Mouse (Mus musculus) intestine, embryonic 14.5 days (tissue): ENCODE measurements around the gene Hs6st3. TPM values are rescaled to one million over a fixed set of nuclear protein-coding genes. Genes with fewer than 3 reads are reported as not detected.

Experiments used
- ATAC-seq: fragments of 200-750 bp; cut with Nextera tagmentation; replicated peaks from 2 replicates; pipeline ENCODE4 v1.8.0; 2017; ENCODE audit warnings: low read depth, moderate number of reproducible peaks, moderate TSS enrichment, moderate library complexity; ENCODE audit not compliant: low FRiP score, low TSS enrichment
- DNase-seq: peaks from one replicate; pipeline ENCODE4 v3.0.0-alpha.2; 2018; ENCODE audit warnings: low spot score
- H3K27ac ChIP-seq: fragments of 300-500 bp; sonication (generic); 2 replicates; pipeline ENCODE4 v1.5.1; 2014; ENCODE audit warnings: low read depth, mild to moderate bottlenecking, control low read depth
- H3K27me3 ChIP-seq: fragments of 300-500 bp; sonication (generic); replicated peaks from 2 replicates; pipeline ENCODE4 v1.6.1; 2014; ENCODE audit warnings: low read length, control low read depth; ENCODE audit not compliant: control insufficient read depth, insufficient read depth
- H3K36me3 ChIP-seq: fragments of 300-500 bp; sonication (generic); 2 replicates; pipeline ENCODE4 v1.6.1; 2014; ENCODE audit warnings: low read length, control low read depth; ENCODE audit not compliant: control insufficient read depth, insufficient read depth
- H3K4me1 ChIP-seq: fragments of 300-500 bp; sonication (generic); replicated peaks from 2 replicates; pipeline ENCODE4 v1.6.1; 2014; ENCODE audit warnings: low read length, control low read depth, mixed read lengths; ENCODE audit not compliant: control insufficient read depth, insufficient read depth
- H3K4me2 ChIP-seq: fragments of 300-500 bp; sonication (generic); 2 replicates; pipeline ENCODE4 v1.6.1; 2014; ENCODE audit warnings: low read length
- H3K4me3 ChIP-seq: fragments of 300-500 bp; sonication (generic); 2 replicates; pipeline ENCODE4 v1.5.1; 2014; ENCODE audit warnings: low read depth, low read length, control low read depth, mixed read lengths
- H3K9ac ChIP-seq: fragments of 300-500 bp; sonication (generic); 2 replicates; pipeline ENCODE4 v1.6.1; 2014; ENCODE audit warnings: mild to moderate bottlenecking, low read length
- H3K9me3 ChIP-seq: fragments of 300-500 bp; sonication (generic); 2 replicates; pipeline ENCODE4 v1.6.1; 2016; ENCODE audit warnings: low read length, control low read depth; ENCODE audit not compliant: control insufficient read depth
- WGBS: fragments of 180-500 bp; shearing (Covaris S2); extraction: QIAGEN DNeasy Blood & Tissue Kit; methylation state at CpG from one replicate; pipeline ENCODE4 v1.1.7; 2014; 5-methylcytosine and 5-hydroxymethylcytosine counted together
- polyA plus RNA-seq: library from polyadenylated mRNA; unstranded; fragments of >200 nt; fragmentation: Nextera tagmentation; extraction: Ambion mirVana; gene quantifications from 2 replicates; pipeline ENCODE4 v1.2.1, GENCODE M21; 2014

Hs6st3 gene
- polyA plus RNA-seq, 1 experiment from 2014 or later: 0.37 TPM

DNA sequence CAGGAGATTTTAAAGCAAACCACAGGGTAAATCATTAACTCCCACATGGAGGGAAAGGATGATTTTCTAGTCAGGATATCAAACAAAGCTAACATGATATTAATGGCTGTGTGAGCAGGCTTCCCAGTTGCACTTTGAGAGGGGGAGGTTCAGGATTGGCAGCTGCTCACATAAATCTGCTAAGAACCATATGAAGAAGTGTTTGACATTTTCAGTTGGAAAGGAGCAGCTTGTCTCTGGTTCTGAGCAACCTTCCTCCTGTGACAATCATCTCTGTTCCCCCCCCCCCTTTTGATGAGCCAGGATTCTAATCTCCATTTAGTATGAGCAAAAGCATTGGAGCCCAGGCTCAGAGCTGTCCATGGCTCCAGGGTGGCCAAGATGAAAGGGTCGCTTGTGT, 643.0 kb downstream of the Hs6st3 start:
- no peak overlapping the region for H3K27ac ChIP-seq
- H3K36me3 ChIP-seq: no peaks in the 10 kb centered on the region
- H3K4me3 ChIP-seq: no peak overlapping the region
- 85% methylated on average over 1 of the region's 1 CpGs for WGBS
- H3K9ac ChIP-seq: no peak overlapping the region
- H3K9me3 ChIP-seq: no peaks in the 10 kb centered on the region
- H3K4me1 ChIP-seq: no peaks in the 10 kb centered on the region
- H3K4me2 ChIP-seq: no peak overlapping the region
- DNase-seq (no peak), ATAC-seq (no peak)
- H3K27me3 ChIP-seq: no peaks in the 10 kb centered on the region

DNA sequence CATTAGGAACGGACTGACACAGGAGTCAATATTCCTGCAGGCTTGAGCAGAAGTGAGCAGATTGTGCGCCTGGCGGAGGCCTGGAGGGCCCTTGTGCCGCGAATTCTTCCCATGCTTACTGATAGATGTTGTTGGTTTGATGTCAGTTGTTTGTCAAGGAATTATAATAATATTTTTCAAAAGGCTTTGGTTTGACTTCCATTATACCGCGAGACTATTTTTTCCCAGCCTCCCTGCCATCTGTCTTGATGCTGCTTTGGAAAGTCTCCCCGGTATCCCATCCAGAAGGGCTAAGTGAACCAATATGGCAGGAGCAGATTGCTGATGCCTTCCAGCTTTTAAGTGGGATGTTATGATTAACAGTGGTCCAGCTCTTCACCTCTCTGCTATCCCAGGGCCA, 651.3 kb downstream of the Hs6st3 start:
- Histone ChIP-seq H3K4me2 (no peak overlapping the region), H3K36me3 (no peaks in the 10 kb centered on the region), H3K9me3 (no peaks in the 10 kb centered on the region), H3K9ac (no peak overlapping the region), H3K27me3 (no peaks in the 10 kb centered on the region), H3K4me1 (no peaks in the 10 kb centered on the region), H3K27ac (no peak overlapping the region), H3K4me3 (no peak overlapping the region)
- 92% methylated on average over 8 of the region's 8 CpGs for WGBS
- ATAC-seq (no peak), DNase-seq (no peak)

DNA sequence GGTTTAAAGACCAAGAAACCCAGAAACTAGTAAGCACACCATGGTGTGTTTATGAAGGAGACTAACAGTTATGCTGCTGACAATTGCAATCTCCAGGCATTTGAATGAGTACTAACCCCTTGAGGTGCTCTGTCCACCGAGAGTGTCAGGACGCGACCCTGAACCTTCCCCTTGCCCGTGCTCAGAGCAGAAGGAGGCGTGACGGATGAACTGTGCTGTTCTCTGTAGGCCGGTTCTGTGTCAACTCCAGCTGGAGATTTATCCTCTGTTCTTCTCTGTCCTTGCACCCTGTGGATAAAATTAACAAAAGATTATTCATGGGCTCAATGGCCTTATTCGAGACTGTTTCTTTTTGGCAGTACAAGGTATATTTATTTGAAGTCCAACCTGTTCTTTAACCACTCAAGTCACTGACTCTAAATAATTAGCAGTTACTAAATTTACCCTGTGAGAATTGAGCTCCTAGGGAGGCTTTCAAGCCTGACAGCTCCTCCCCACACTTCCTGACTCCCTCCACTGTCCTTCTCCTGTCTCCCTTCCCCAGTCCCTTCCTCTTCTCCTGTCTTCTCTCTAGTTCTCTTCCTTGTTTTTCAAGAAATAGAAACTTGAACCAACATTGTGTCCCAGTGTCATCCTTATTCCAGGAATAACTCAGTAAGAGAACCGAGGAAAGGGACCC, 659.2 kb downstream of the Hs6st3 start:
- WGBS: 30% methylated on average over 9 of the region's 9 CpGs
- DNase-seq (no peak), ATAC-seq (no peak)
- H3K4me1 ChIP-seq: no peaks in the 10 kb centered on the region
- no peaks in the 10 kb centered on the region for H3K36me3 ChIP-seq
- H3K27me3 ChIP-seq: no peaks in the 10 kb centered on the region
- H3K4me3 ChIP-seq: no peak overlapping the region
- no peak overlapping the region for H3K27ac ChIP-seq
- H3K9ac ChIP-seq: no peak overlapping the region
- no peak overlapping the region for H3K4me2 ChIP-seq
- H3K9me3 ChIP-seq: no peaks in the 10 kb centered on the region

DNA sequence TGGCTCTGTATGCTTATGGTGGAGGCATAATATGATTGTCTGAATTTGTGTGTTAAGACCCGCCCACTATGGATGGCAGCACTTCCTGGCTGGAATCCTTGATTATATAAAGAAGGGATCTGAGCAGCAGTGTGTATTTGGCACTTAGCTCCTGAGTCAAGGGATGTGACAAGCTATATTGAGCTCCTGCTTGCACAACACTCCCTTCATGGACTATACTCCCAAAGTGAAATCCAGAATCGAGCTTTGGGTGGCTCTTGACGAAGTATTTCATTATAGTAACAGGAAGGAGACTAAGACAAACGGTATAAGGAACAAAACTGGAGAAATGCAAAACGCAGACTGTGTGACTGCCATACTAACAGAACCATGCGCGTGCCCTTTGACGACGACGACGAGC, 660.4 kb downstream of the Hs6st3 start:
- Histone ChIP-seq H3K27me3 (no peaks in the 10 kb centered on the region), H3K4me3 (no peak overlapping the region), H3K36me3 (no peaks in the 10 kb centered on the region), H3K9ac (no peak overlapping the region), H3K4me1 (no peaks in the 10 kb centered on the region), H3K9me3 (no peaks in the 10 kb centered on the region), H3K27ac (no peak overlapping the region), H3K4me2 (no peak overlapping the region)
- DNase-seq (no peak), ATAC-seq (no peak)
- WGBS: 93% methylated on average over 11 of the region's 11 CpGs

DNA sequence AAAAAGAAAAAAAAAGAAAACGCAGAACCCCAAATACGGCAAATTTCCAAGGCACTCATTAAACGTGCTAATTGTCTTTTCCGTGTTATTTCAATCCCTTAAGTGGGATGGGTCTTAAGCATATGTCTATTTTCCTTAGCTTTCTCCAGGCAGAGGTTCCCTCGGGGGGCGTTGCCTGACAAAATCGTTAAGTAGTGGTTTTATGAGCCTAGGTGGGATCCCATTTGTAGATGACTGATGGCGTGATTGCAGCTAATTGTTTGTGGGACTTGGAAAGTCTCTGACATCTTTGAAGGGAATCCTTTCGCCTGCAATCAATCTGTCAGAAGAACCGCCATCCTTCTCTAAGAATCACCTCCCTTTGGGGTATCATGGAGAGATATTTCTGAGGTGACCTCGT, 662.7 kb downstream of the Hs6st3 start:
- Histone ChIP-seq H3K4me3 (no peak overlapping the region), H3K9ac (no peak overlapping the region), H3K9me3 (no peaks in the 10 kb centered on the region), H3K27ac (no peak overlapping the region), H3K4me1 (no peaks in the 10 kb centered on the region), H3K4me2 (no peak overlapping the region), H3K27me3 (no peaks in the 10 kb centered on the region), H3K36me3 (no peaks in the 10 kb centered on the region)
- no peak for ATAC-seq
- no peak for DNase-seq
- 65% methylated on average over 11 of the region's 11 CpGs for WGBS

DNA sequence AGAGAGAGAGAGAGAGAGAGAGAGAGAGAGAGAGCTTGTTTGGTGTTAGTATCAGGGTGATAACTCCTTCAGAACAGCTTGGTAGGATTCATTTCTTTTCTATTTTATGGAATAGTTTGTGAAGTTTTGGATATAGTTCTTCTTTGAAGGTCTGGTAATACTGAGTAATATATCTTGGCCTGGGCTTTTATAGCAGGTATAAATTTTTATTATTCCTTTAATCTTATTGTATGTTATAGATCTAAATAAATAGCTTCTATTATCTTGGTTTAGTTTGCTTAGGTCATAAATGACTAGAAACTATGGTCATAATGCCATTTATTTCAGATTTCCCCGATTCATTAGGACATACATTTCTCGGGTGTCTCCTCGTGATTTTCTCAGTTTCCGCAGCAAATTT, 675.8 kb downstream of the Hs6st3 start:
- H3K27ac ChIP-seq: no peak overlapping the region
- no peaks in the 10 kb centered on the region for H3K9me3 ChIP-seq
- WGBS: 73% methylated on average over 4 of the region's 4 CpGs
- no peak overlapping the region for H3K4me3 ChIP-seq
- ATAC-seq: no peak; the same call in 1 of the 2 replicates
- H3K4me1 ChIP-seq: no peaks in the 10 kb centered on the region
- no peak overlapping the region for H3K9ac ChIP-seq
- H3K4me2 ChIP-seq: no peak overlapping the region
- no peaks in the 10 kb centered on the region for H3K36me3 ChIP-seq
- DNase-seq: no peak
- H3K27me3 ChIP-seq: no peaks in the 10 kb centered on the region

DNA sequence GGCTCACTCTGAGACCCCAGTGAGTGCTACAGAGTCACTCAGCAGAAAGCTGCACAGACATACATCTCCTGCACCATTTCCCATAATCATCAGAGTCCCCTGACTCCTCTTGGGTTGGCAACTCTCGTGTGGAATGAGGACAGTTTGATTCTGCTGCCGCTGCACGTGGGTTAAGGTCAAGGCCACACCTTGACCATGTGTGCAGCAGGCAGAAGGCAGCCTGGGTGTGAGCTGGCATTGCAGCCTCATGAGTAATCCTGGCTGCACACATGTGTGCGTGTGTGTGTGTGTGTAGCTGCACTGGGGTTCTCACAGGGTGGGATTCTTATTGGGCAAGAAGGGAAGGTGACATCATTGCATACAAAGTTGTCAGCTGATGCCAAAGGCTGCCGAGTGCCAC, 677.5 kb downstream of the Hs6st3 start:
- no peaks in the 10 kb centered on the region for H3K9me3 ChIP-seq
- WGBS: 69% methylated on average over 5 of the region's 5 CpGs
- H3K9ac ChIP-seq: no peak overlapping the region
- H3K4me2 ChIP-seq: no peak overlapping the region
- no peak for DNase-seq
- no peak overlapping the region for H3K27ac ChIP-seq
- no peak overlapping the region for H3K4me3 ChIP-seq
- H3K36me3 ChIP-seq: no peaks in the 10 kb centered on the region
- H3K4me1 ChIP-seq: no peaks in the 10 kb centered on the region
- H3K27me3 ChIP-seq: no peaks in the 10 kb centered on the region
- no peak for ATAC-seq

DNA sequence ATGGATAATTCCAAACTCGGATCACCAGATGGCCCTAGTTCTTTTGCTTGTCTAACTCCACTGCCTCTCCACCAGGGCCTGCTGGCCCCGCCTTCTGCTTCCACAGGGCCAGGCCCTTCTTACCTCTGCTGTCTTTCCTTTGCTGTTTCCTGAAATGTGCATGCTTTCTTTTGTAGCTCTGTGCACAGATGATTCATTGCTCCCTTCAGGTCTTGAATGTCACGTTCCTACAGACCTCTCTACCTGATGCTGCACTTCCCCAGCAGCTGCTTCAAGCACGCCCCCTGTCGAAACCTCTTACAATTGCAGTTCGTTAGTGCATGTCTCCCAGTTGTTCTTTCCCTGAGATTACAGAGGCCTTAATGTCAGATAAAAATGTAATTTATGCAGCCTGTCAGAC, 682.4 kb downstream of the Hs6st3 start:
- Histone ChIP-seq H3K9ac (no peak overlapping the region), H3K36me3 (no peaks in the 10 kb centered on the region), H3K4me2 (no peak overlapping the region), H3K4me3 (no peak overlapping the region), H3K9me3 (no peaks in the 10 kb centered on the region), H3K27ac (no peak overlapping the region), H3K27me3 (no peaks in the 10 kb centered on the region), H3K4me1 (no peaks in the 10 kb centered on the region)
- ATAC-seq (peak; percentile 43; the same call in 1 of the 2 replicates), DNase-seq (no peak)
- 45% methylated on average over 6 of the region's 6 CpGs for WGBS
